Mouse (Mus musculus): ENCODE data around the gene Ints3.

- no peak for TF ChIP-seq CTCF (IDR thresholded peaks at IDR 0.05; ENCODE audit: extremely low read depth, insufficient read depth, low read length)
- no peak for TF ChIP-seq POLR2A (IDR thresholded peaks at IDR 0.05; ENCODE audit: extremely low read depth, insufficient read depth, low read length)
These were observed 42.4 kb downstream of the Ints3 start for GRCm38 (mm10) chr3:90391004-90391403.
